Mouse (Mus musculus) megakaryocyte, embryonic 14.5 days (primary cell): ENCODE measurements around the gene 5031439G07Rik.

Source experiments
- FLI1 ChIP-seq: IDR thresholded peaks from 2 replicates; pipeline ENCODE4 v1.6.1; 2012; ENCODE audit warnings: low read length, inconsistent platforms, mixed read lengths
- GATA1 ChIP-seq: IDR thresholded peaks from 3 replicates; pipeline ENCODE4 v1.6.1; 2012; ENCODE audit warnings: mixed read lengths, low read length, inconsistent platforms, borderline replicate concordance

DNA sequence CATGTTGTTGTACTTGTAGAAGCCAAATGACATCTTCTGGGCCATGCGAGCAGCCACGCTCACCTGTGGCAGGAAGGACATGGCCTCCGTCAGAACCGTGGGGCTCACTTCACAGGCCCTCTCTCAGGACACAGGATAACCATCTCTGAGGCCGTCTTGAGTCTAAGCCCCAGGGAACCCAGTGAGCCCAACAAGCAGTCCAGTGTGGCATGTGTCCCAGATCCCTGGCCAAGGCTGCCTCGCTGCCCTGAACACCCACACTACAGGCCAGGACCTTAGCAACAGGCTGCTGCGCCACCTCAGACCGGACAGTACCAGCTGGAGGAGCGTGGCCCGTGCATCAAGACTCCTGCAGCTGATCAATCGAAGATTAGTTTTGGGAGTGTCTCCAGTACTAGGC is 35.1 kb downstream of the 5031439G07Rik start:
- TF ChIP-seq GATA1 = no peak
- TF ChIP-seq FLI1 = no peak
